Mouse (Mus musculus) stomach, adult 2 months (tissue): ENCODE data around the gene Vmn1r177. TPM values are rescaled to one million over a fixed set of nuclear protein-coding genes. Genes with fewer than 3 reads are reported as not detected.

Experiments
- polyA plus RNA-seq: library from polyadenylated mRNA; depleted of rRNA; stranded (reverse); fragments of >200 nt; gene quantifications from 2 replicates; pipeline ENCODE4 v1.2.3, GENCODE M21; 2012; rRNA removed

The Vmn1r177 gene
- polyA plus RNA-seq, result not detected in 2 replicates

GRCm38 (mm10) chr7:23866349-23866748 is at the start of gene Vmn1r177:
Gene Vmn1r177 (minus strand): TSS chr7:23866449.

GRCm38 (mm10) chr7:23891709-23892108 is 25.5 kb upstream of the Vmn1r177 start, which contains the start of gene Vmn1r178:
Gene Vmn1r178 (plus strand): TSS chr7:23892009.

GRCm38 (mm10) chr7:23837272-23837671 is 29.0 kb downstream of the Vmn1r177 start, which contains the start of gene Vmn1r176:
Gene Vmn1r176 (minus strand): TSS chr7:23837372.

Other genes starting within 250 kb of the Vmn1r177 start
- gene Vmn1r171, start 235.7 kb downstream of the Vmn1r177 start, polyA plus RNA-seq, result not detected in 2 replicates
- gene Vmn1r172, start 208.1 kb downstream of the Vmn1r177 start, polyA plus RNA-seq, result not detected in 2 replicates
- not detected in 2 replicates for gene Vmn1r173, start 165.7 kb downstream of the Vmn1r177 start, polyA plus RNA-seq
- gene Vmn1r174, start 114.2 kb downstream of the Vmn1r177 start, polyA plus RNA-seq, result not detected in 2 replicates
- not detected in 2 replicates for gene Vmn1r175, start 55.8 kb downstream of the Vmn1r177 start, polyA plus RNA-seq
- not detected in 2 replicates for gene Vmn1r176, start 29.1 kb downstream of the Vmn1r177 start, polyA plus RNA-seq
- not detected in 2 replicates for gene Vmn1r178, start 25.6 kb upstream of the Vmn1r177 start, polyA plus RNA-seq
- gene Vmn1r179, start 60.5 kb upstream of the Vmn1r177 start, polyA plus RNA-seq, result not detected in 2 replicates
- not detected in 2 replicates for gene Vmn1r180, start 84.2 kb upstream of the Vmn1r177 start, polyA plus RNA-seq
- gene Vmn1r181, start 108.2 kb upstream of the Vmn1r177 start, polyA plus RNA-seq, result not detected in 2 replicates
- not detected in 2 replicates for gene V1rd19, start 135.2 kb upstream of the Vmn1r177 start, polyA plus RNA-seq
- gene Vmn1r183, start 186.8 kb upstream of the Vmn1r177 start, polyA plus RNA-seq, result not detected in 2 replicates
- 2.7 and 3.3 TPM in 2 replicates for gene Zfp180, start 215.5 kb upstream of the Vmn1r177 start, polyA plus RNA-seq
- gene Zfp112, start 245.9 kb upstream of the Vmn1r177 start, polyA plus RNA-seq, result 0.28 and 0.58 TPM in 2 replicates